In the genomic region with DNA sequence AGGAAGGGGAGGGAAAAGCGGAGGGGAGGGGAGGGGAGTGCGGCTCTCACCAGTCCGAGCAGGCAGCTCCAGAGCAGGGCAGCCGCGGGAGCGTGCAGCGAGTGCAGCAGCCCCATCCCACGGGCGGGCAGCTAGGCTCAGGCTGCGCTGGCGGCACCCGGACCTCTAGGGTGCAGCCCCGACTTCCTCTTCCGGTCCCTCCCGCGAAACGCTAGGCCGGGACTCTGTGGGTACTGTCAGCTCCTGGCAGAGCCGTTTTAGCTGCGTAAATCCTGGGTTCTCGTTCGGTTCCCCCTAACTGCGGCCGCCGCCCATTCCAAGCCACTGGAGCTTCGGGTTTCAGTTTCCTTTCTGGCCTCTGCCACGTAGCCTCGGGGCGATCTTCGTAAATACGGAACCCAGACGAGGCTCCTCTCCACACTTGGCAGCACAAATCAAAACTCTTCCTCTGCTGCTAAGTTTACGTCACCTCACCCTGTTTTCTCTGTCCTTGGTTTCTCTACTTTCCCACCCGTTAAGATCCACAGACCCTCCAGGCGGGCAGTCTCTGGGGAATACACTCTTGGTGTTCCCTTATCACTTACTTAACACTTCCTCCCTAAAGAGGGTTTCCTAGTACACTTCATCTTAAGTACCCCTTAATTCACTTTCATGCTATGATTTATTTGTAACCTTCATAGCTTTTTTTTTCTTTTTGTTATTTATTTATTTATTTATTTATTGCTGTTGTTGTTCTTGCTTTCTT, we compare ENCODE assay signal across 8 mouse cellular contexts. TPM values are rescaled to one million over a fixed set of nuclear protein-coding genes. Genes with fewer than 3 reads are reported as not detected.
A peak's percentile ranks its signal among the peaks of the same experiment; 100 is the strongest.
DNase-seq lines count a peak whose midpoint lies in the region; ATAC-seq and TF ChIP-seq lines count a peak whose summit lies in the region.

A gene (minus strand): TSS at position 339 of the 745 bp plus-strand sequence.

- no peak; the same call in none of the 2 replicates for TF ChIP-seq POLR2A in cortical plate, adult 2 months (IDR thresholded peaks at IDR 0.05; ENCODE audit: extremely low read depth, insufficient read depth, low read length)

- peak within 1 kb of the TSS; percentile 63 for H3K4me3 ChIP-seq in cortical plate, adult 2 months (ENCODE audit: insufficient read depth, low read length)
- H3K4me3 ChIP-seq in megakaryocyte, embryonic 14.5 days (replicated peaks): peak within 1 kb of the TSS; percentile 98

- no peak for TF ChIP-seq CTCF in cortical plate, adult 2 months (IDR thresholded peaks at IDR 0.05; ENCODE audit: extremely low read depth, insufficient read depth, low read length)

- H3K36me3 ChIP-seq in megakaryocyte, embryonic 14.5 days (replicated peaks; ENCODE audit: low read length): peaks cover 16% of the 10 kb centered on the region

- H3K4me1 ChIP-seq in cortical plate, adult 2 months (ENCODE audit: control insufficient read depth, insufficient read depth, low read length): no peaks in the 10 kb centered on the region; the same call in 1 of the 2 replicates
- H3K4me1 ChIP-seq in megakaryocyte, embryonic 14.5 days: peaks cover 35% of the 10 kb centered on the region

- H3K9me3 ChIP-seq in megakaryocyte, embryonic 14.5 days: no peaks in the 10 kb centered on the region

- H3K27ac ChIP-seq in cortical plate, adult 2 months (ENCODE audit: insufficient read depth, low read length): peak within 1 kb of the TSS; percentile 92

- peak; percentile 99 for ATAC-seq in activated CD4-positive, CD25-positive, alpha-beta regulatory T cell, adult 4 months

- DNase-seq in gastrocnemius, adult 8-10 months (ENCODE audit: low spot score in 2 of 2): peak; percentile 84 to 88
- DNase-seq in hindlimb bud, embryonic 11.5 days (ENCODE audit: extremely low spot score, low read depth, low spot score): peak; percentile 54
- DNase-seq in left cerebral cortex, adult 8-10 months (ENCODE audit: low spot score in 2 of 2): peak; percentile 72 to 90
- peak; percentile 93 to 94 for DNase-seq in right cerebral cortex, postnatal 10 days (ENCODE audit: low spot score in 2 of 2)
- peak; percentile 76 for DNase-seq in urinary bladder, postnatal 25 days (ENCODE audit: low spot score)

- no peaks in the 10 kb centered on the region for H3K27me3 ChIP-seq in megakaryocyte, embryonic 14.5 days (replicated peaks)

RNA-seq across cellular contexts. Expression of the gene that starts here (rescaled TPM):
- polyA plus RNA-seq in activated CD4-positive, CD25-positive, alpha-beta regulatory T cell, adult 4 months (2017; shearing (Covaris generic)): 10 to 100 TPM; 63.4 to 75.3 TPM
- polyA plus RNA-seq in cortical plate, adult 2 months (2012; rRNA removed): 22.3 and 22.8 TPM in 2 replicates
- 10 to 100 TPM; 70.6 to 76.0 (median 71.9) TPM for total RNA-seq in gastrocnemius, adult 8-10 months (2022)
- total RNA-seq in left cerebral cortex, adult 8-10 months (2022): 10 to 100 TPM; 25.7 to 31.8 (median 26.8) TPM
- polyA plus RNA-seq in megakaryocyte, embryonic 14.5 days (2012; ENCODE audit: insufficient read depth, low replicate concordance): 1.1 and 1.7 TPM in 2 replicates

Comparison
In these comparisons a context has a peak if more than half of its experiments do, and no peak if none do; other contexts are left out.
1. Peak in every context shown above with its lines: DNase-seq, ATAC-seq, H3K4me3 ChIP-seq and H3K27ac ChIP-seq.